Mouse (Mus musculus): ENCODE measurements around the gene Mbl1.

- no peak for TF ChIP-seq CTCF (IDR thresholded peaks at IDR 0.05; ENCODE audit: borderline replicate concordance, extremely low read depth, insufficient read depth, insufficient read length)
- TF ChIP-seq POLR2A (IDR thresholded peaks at IDR 0.05; ENCODE audit: borderline replicate concordance, extremely low read depth, insufficient read depth, insufficient read length, poor library complexity, severe bottlenecking) = no peak
Measured at GRCm38 (mm10) chr14:41102269-41102668, 49.0 kb upstream of the Mbl1 start.

Data from brain, embryonic 14.5 days (tissue).